Mouse (Mus musculus): ENCODE data around the gene 1810013L24Rik. TPM values are rescaled to one million over a fixed set of nuclear protein-coding genes. Genes with fewer than 3 reads are reported as not detected.
"Not testable (repeated sequence)": the region's sequence is repeated elsewhere in the genome, so short reads cannot be mapped to it uniquely, and the experiment has no call there.

Gene 1810013L24Rik
- polyA plus RNA-seq, 1 experiment from 2014 or later = 28.6 TPM

- H3K9ac ChIP-seq = no peak overlapping the region
- H3K27me3 ChIP-seq = no peaks in the 10 kb centered on the region
- no peak overlapping the region for H3K27ac ChIP-seq (replicated peaks)
- H3K4me2 ChIP-seq = no peak overlapping the region
- H3K4me1 ChIP-seq (replicated peaks) = no peaks in the 10 kb centered on the region
- ATAC-seq (ENCODE audit: low FRiP score, low read depth) = no peak
- 95% methylated on average over 3 of the region's 3 CpGs for WGBS
- no peaks in the 10 kb centered on the region for H3K9me3 ChIP-seq
- H3K4me3 ChIP-seq = no peak overlapping the region
- no peaks in the 10 kb centered on the region for H3K36me3 ChIP-seq
Observed at GRCm38 (mm10) chr16:8868506-8868905, 38.6 kb downstream of the 1810013L24Rik start.

GRCm38 (mm10) chr16:8869715-8870114 is 39.8 kb downstream of the 1810013L24Rik start:
- 32% methylated on average over 2 of the region's 2 CpGs for WGBS
- Histone ChIP-seq H3K27me3 (no peaks in the 10 kb centered on the region), H3K9me3 (no peaks in the 10 kb centered on the region), H3K36me3 (no peaks in the 10 kb centered on the region), H3K4me1 (replicated peaks) (no peaks in the 10 kb centered on the region), H3K27ac (replicated peaks) (no peak overlapping the region), H3K9ac (no peak overlapping the region), H3K4me2 (no peak overlapping the region), H3K4me3 (no peak overlapping the region)
- ATAC-seq (ENCODE audit: low FRiP score, low read depth) = no peak; the same call in 1 of the 2 replicates

- Histone ChIP-seq H3K9me3 (no peaks in the 10 kb centered on the region), H3K27ac (replicated peaks) (no peak overlapping the region), H3K4me1 (replicated peaks) (no peaks in the 10 kb centered on the region), H3K4me2 (no peak overlapping the region), H3K4me3 (no peak overlapping the region), H3K27me3 (no peaks in the 10 kb centered on the region), H3K9ac (no peak overlapping the region), H3K36me3 (no peaks in the 10 kb centered on the region)
- WGBS = 88% methylated on average over 6 of the region's 6 CpGs
- no peak for ATAC-seq (ENCODE audit: low FRiP score, low read depth)
Observed at GRCm38 (mm10) chr16:8871376-8871775, 41.5 kb downstream of the 1810013L24Rik start.

GRCm38 (mm10) chr16:8872019-8872418 is 42.1 kb downstream of the 1810013L24Rik start:
- no peaks in the 10 kb centered on the region for H3K36me3 ChIP-seq
- WGBS = 49% methylated on average over 5 of the region's 5 CpGs
- H3K4me3 ChIP-seq = no peak overlapping the region
- no peaks in the 10 kb centered on the region for H3K4me1 ChIP-seq (replicated peaks)
- no peaks in the 10 kb centered on the region for H3K9me3 ChIP-seq
- H3K4me2 ChIP-seq = no peak overlapping the region
- H3K9ac ChIP-seq = no peak overlapping the region
- no peak overlapping the region for H3K27ac ChIP-seq (replicated peaks)
- no peaks in the 10 kb centered on the region for H3K27me3 ChIP-seq
- ATAC-seq (ENCODE audit: low FRiP score, low read depth) = no peak

- no peak overlapping the region for H3K9ac ChIP-seq
- ATAC-seq (ENCODE audit: low FRiP score, low read depth) = no peak
- no peak overlapping the region for H3K4me3 ChIP-seq
- H3K27ac ChIP-seq (replicated peaks) = no peak overlapping the region
- H3K4me2 ChIP-seq = no peak overlapping the region
- no peaks in the 10 kb centered on the region for H3K27me3 ChIP-seq
- no peaks in the 10 kb centered on the region for H3K4me1 ChIP-seq (replicated peaks)
- 63% methylated on average over 3 of the region's 3 CpGs for WGBS
- no peaks in the 10 kb centered on the region for H3K36me3 ChIP-seq
- H3K9me3 ChIP-seq = no peaks in the 10 kb centered on the region
Observed at GRCm38 (mm10) chr16:8872486-8872885, 42.6 kb downstream of the 1810013L24Rik start.

- 18% methylated on average over 5 of the region's 5 CpGs for WGBS
- Histone ChIP-seq H3K4me2 (no peak overlapping the region), H3K4me1 (replicated peaks) (no peaks in the 10 kb centered on the region)
Observed at GRCm38 (mm10) chr16:8880076-8880475, 50.2 kb downstream of the 1810013L24Rik start.

GRCm38 (mm10) chr16:8883674-8884241 is 53.9 kb downstream of the 1810013L24Rik start:
- no peak overlapping the region for H3K9ac ChIP-seq
- H3K27me3 ChIP-seq = no peaks in the 10 kb centered on the region
- peak overlapping the region; percentile 39 for H3K27ac ChIP-seq (replicated peaks)
- no peaks in the 10 kb centered on the region for H3K4me1 ChIP-seq (replicated peaks)
- H3K9me3 ChIP-seq = no peaks in the 10 kb centered on the region
- H3K36me3 ChIP-seq = no peaks in the 10 kb centered on the region
- no peak overlapping the region for H3K4me3 ChIP-seq
- no peak overlapping the region for H3K4me2 ChIP-seq
- peak; percentile 90 for ATAC-seq (ENCODE audit: low FRiP score, low read depth)
- WGBS = 41% methylated on average over 11 of the region's 11 CpGs

More at GRCm38 (mm10) chr16:8880076-8880475, 50.2 kb downstream of the 1810013L24Rik start:
- Histone ChIP-seq H3K27me3 (no peaks in the 10 kb centered on the region), H3K9me3 (no peaks in the 10 kb centered on the region), H3K4me3 (no peak overlapping the region), H3K27ac (replicated peaks) (no peak overlapping the region), H3K9ac (no peak overlapping the region), H3K36me3 (no peaks in the 10 kb centered on the region)
- ATAC-seq (ENCODE audit: low FRiP score, low read depth) = no peak

GRCm38 (mm10) chr16:8894214-8894613 is 64.3 kb downstream of the 1810013L24Rik start:
- ATAC-seq (ENCODE audit: low FRiP score, low read depth); H3K4me2 ChIP-seq; H3K27me3 ChIP-seq; H3K9ac ChIP-seq; H3K9me3 ChIP-seq; H3K4me1 ChIP-seq (replicated peaks); H3K27ac ChIP-seq (replicated peaks); H3K36me3 ChIP-seq; H3K4me3 ChIP-seq: not testable (repeated sequence)
- 41% methylated on average over 4 of the region's 4 CpGs for WGBS

- no peak overlapping the region for H3K4me3 ChIP-seq
- no peaks in the 10 kb centered on the region for H3K36me3 ChIP-seq
- no peaks in the 10 kb centered on the region for H3K27me3 ChIP-seq
- no peak overlapping the region for H3K9ac ChIP-seq
- no peaks in the 10 kb centered on the region for H3K9me3 ChIP-seq
- 96% methylated on average over 4 of the region's 4 CpGs for WGBS
- no peak overlapping the region for H3K27ac ChIP-seq (replicated peaks)
- no peaks in the 10 kb centered on the region for H3K4me1 ChIP-seq (replicated peaks)
- no peak for ATAC-seq (ENCODE audit: low FRiP score, low read depth)
- no peak overlapping the region for H3K4me2 ChIP-seq
Observed at GRCm38 (mm10) chr16:8895301-8895700, 65.4 kb downstream of the 1810013L24Rik start.

GRCm38 (mm10) chr16:8906115-8906514 is 76.2 kb downstream of the 1810013L24Rik start:
- H3K36me3 ChIP-seq; H3K9ac ChIP-seq; ATAC-seq (ENCODE audit: low FRiP score, low read depth); H3K4me2 ChIP-seq; H3K4me3 ChIP-seq; H3K4me1 ChIP-seq (replicated peaks); H3K27ac ChIP-seq (replicated peaks); H3K27me3 ChIP-seq; H3K9me3 ChIP-seq: not testable (repeated sequence)
- 25% methylated on average over 2 of the region's 2 CpGs for WGBS

Other genes with a start within 250 kb of the 1810013L24Rik start
- 39.0 and 39.7 TPM in 2 replicates for gene Pmm2, start 192.4 kb upstream of the 1810013L24Rik start, polyA plus RNA-seq (2015; fragmentation: Nextera tagmentation; extraction: Ambion mirVana)
- gene Tmem186, start 192.4 kb upstream of the 1810013L24Rik start, polyA plus RNA-seq (2015; fragmentation: Nextera tagmentation; extraction: Ambion mirVana) = 20.2 and 22.0 TPM in 2 replicates
- 171 and 178 TPM in 2 replicates for gene Carhsp1, start 157.9 kb upstream of the 1810013L24Rik start, polyA plus RNA-seq (2015; fragmentation: Nextera tagmentation; extraction: Ambion mirVana)
- gene Gm5767, start 149.3 kb upstream of the 1810013L24Rik start, polyA plus RNA-seq (2015; fragmentation: Nextera tagmentation; extraction: Ambion mirVana) = not detected in 2 replicates
- 29.2 TPM in 2 replicates for gene Usp7, start 37.8 kb upstream of the 1810013L24Rik start, polyA plus RNA-seq (2015; fragmentation: Nextera tagmentation; extraction: Ambion mirVana)

Data from hindbrain, embryonic 15.5 days (tissue).